ENCODE assay signal across 8 mouse cellular contexts in the genomic region with DNA sequence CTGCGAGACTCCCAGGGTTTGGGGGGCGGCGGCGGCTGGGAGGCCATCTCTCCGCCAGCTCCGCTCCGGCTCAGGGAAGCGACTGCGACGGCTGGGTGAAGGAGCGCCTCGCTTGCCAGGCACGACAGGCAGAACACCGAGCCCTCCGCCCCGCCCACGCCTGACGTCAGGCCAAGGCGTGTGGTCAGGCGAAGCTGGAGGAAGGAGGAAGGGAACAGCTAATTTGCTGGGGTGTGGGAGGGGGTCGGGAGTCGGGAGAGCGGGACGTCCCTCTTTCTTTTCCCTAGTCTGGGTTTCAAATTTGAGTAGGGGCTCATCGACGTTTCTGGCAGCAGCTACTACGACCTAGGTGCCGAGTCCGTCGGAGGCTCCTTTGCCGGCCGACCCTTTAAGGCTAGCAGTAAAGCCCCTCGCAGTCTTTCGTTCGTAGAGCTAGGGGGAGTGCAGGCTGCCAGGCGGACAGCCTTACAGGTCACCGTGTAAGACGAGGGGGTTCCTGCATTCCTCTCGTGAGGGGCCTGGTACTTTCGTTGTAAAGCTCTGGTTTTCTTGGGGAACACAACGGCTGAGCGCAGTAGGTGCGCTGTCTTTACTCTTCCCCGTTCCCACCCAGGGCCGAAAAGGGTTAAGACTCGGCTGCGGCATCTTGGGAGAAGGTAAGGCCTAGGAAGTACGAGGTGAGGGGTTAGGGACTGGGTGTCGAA. TPM values are rescaled to one million over a fixed set of nuclear protein-coding genes. Genes with fewer than 3 reads are reported as not detected.
DNase-seq lines count a peak whose midpoint lies in the region; ATAC-seq lines count a peak whose summit lies in the region.

TSS of gene Pex13 (minus strand) at position 162 of the 704 bp plus-strand sequence.

- H3K9me3 ChIP-seq in hindbrain, embryonic 15.5 days, result no peaks in the 10 kb centered on the region

- under 1% methylated on average over 49 of the region's 49 CpGs for WGBS in hindbrain, embryonic 15.5 days

- no peaks in the 10 kb centered on the region for H3K36me3 ChIP-seq in hindbrain, embryonic 15.5 days

- H3K27me3 ChIP-seq in hindbrain, embryonic 15.5 days, result no peaks in the 10 kb centered on the region

- H3K4me1 ChIP-seq in hindbrain, embryonic 15.5 days (replicated peaks), result peaks cover 20% of the 10 kb centered on the region

- H3K9ac ChIP-seq in hindbrain, embryonic 15.5 days, result peak within 1 kb of the TSS; percentile 68

- peak; percentile 99 for DNase-seq in R1 (ENCODE audit: low read depth, low spot score)
- DNase-seq in cerebellum, postnatal 25 days, result peak; percentile 93 to 95
- peak; percentile 88 to 90 for DNase-seq in frontal cortex, postnatal 36 days (ENCODE audit: low spot score in 2 of 2)
- DNase-seq in left cerebral cortex, adult 11 months (ENCODE audit: low spot score), result peak; percentile 79
- peak; percentile 94 to 97 for DNase-seq in lung, postnatal 4 days
- DNase-seq in retina, postnatal 7 days (ENCODE audit: low read depth, low spot score), result peak; percentile 84
- peak; percentile 87 for DNase-seq in urinary bladder, adult 2 months (ENCODE audit: low spot score)

- H3K27ac ChIP-seq in hindbrain, embryonic 15.5 days (replicated peaks), result peak within 1 kb of the TSS; percentile 93

- peak; percentile 98 for ATAC-seq in hindbrain, embryonic 15.5 days (ENCODE audit: low FRiP score, low read depth)

- peak within 1 kb of the TSS; percentile 77 for H3K4me2 ChIP-seq in hindbrain, embryonic 15.5 days

- peak within 1 kb of the TSS; percentile 95 for H3K4me3 ChIP-seq in hindbrain, embryonic 15.5 days

RNA-seq across cellular contexts. Expression of gene Pex13, which starts in this region (rescaled TPM):
- 31.6 TPM in 2 replicates for polyA plus RNA-seq in hindbrain, embryonic 15.5 days (2015; fragmentation: Nextera tagmentation; extraction: Ambion mirVana)
- polyA plus RNA-seq in urinary bladder, adult 2 months (2012; rRNA removed), result 17.0 and 23.1 TPM in 2 replicates

Comparison
In these comparisons a context has a peak if more than half of its experiments do, and no peak if none do; other contexts are left out.
1. Peak in every context shown above with its lines: DNase-seq, ATAC-seq, H3K4me3 ChIP-seq and H3K27ac ChIP-seq.